Mouse (Mus musculus) midbrain, embryonic 13.5 days (tissue): ENCODE measurements around the gene Ppcs. TPM values are rescaled to one million over a fixed set of nuclear protein-coding genes. Genes with fewer than 3 reads are reported as not detected.
A peak's percentile ranks its signal among the peaks of the same experiment; 100 is the strongest.

Experiments used
- ATAC-seq: fragments of 200-750 bp; cut with Nextera tagmentation; 2 replicates; pipeline ENCODE4 v1.8.0; 2017; ENCODE audit warnings: mild to moderate bottlenecking, moderate TSS enrichment, moderate library complexity
- H3K27ac ChIP-seq: fragments of 300-500 bp; sonication (generic); 2 replicates; pipeline ENCODE4 v1.5.1; 2015; ENCODE audit warnings: inconsistent platforms, mild to moderate bottlenecking, moderate library complexity
- H3K27me3 ChIP-seq: fragments of 300-500 bp; sonication (generic); 2 replicates; pipeline ENCODE4 v1.6.1; 2015; ENCODE audit warnings: mild to moderate bottlenecking, inconsistent platforms
- H3K36me3 ChIP-seq: fragments of 300-500 bp; sonication (generic); 2 replicates; pipeline ENCODE4 v1.6.1; 2015; ENCODE audit warnings: mild to moderate bottlenecking, inconsistent platforms
- H3K4me1 ChIP-seq: fragments of 300-500 bp; sonication (generic); replicated peaks from 2 replicates; pipeline ENCODE4 v1.6.1; 2015; ENCODE audit warnings: inconsistent platforms
- H3K4me2 ChIP-seq: fragments of 300-500 bp; sonication (generic); replicated peaks from 2 replicates; pipeline ENCODE4 v1.6.1; 2015; ENCODE audit warnings: moderate library complexity, mild to moderate bottlenecking, inconsistent platforms
- H3K4me3 ChIP-seq: fragments of 300-500 bp; sonication (generic); replicated peaks from 2 replicates; pipeline ENCODE4 v1.5.1; 2015; ENCODE audit warnings: mild to moderate bottlenecking, inconsistent platforms
- H3K9ac ChIP-seq: fragments of 300-500 bp; sonication (generic); replicated peaks from 2 replicates; pipeline ENCODE4 v1.6.1; 2015; ENCODE audit warnings: mild to moderate bottlenecking, inconsistent platforms
- H3K9me3 ChIP-seq: fragments of 300-500 bp; sonication (generic); 2 replicates; pipeline ENCODE4 v1.6.1; 2016; ENCODE audit warnings: mild to moderate bottlenecking, inconsistent platforms
- WGBS: fragments of 180-500 bp; shearing (Covaris S2); methylation state at CpG from one replicate; pipeline ENCODE4 v1.1.7; 2015; 5-methylcytosine and 5-hydroxymethylcytosine counted together
- polyA plus RNA-seq: library from polyadenylated mRNA; unstranded; fragments of >200 nt; fragmentation: Nextera tagmentation; extraction: Ambion mirVana; gene quantifications from 2 replicates; pipeline ENCODE4 v1.2.1, GENCODE M21; 2015

Gene Ppcs
- 17.7 and 18.2 TPM in 2 replicates for polyA plus RNA-seq

- whole genome bisulfite sequencing: under 1% methylated on average over 52 of the region's 52 CpGs
- H3K4me3 ChIP-seq: peak within 1 kb of the TSS; percentile 71
- peak within 1 kb of the TSS; percentile 86 for H3K9ac ChIP-seq
- H3K27ac ChIP-seq: peak within 1 kb of the TSS; percentile 85
- peak within 1 kb of the TSS; percentile 82 for H3K4me2 ChIP-seq
- peak; percentile 96 for ATAC-seq
- no peaks in the 10 kb centered on the region for H3K36me3 ChIP-seq
- peaks cover 24% of the 10 kb centered on the region for H3K4me1 ChIP-seq
- peaks cover 8% of the 10 kb centered on the region; the same call in 1 of the 2 replicates for H3K27me3 ChIP-seq
- no peaks in the 10 kb centered on the region for H3K9me3 ChIP-seq
These were observed at the start of gene Ppcs, which contains the start of gene Zmynd12 for GRCm38 (mm10) chr4:119422294-119422964. TSS of gene Ppcs (minus strand) at chr4:119422420. TSS of gene Zmynd12 (plus strand) at chr4:119422814.

GRCm38 (mm10) chr4:119467720-119468380 lies 45.6 kb upstream of the Ppcs start:
- Histone ChIP-seq H3K9me3 (no peaks in the 10 kb centered on the region), H3K4me2 (no peak overlapping the region), H3K36me3 (no peaks in the 10 kb centered on the region), H3K9ac (no peak overlapping the region), H3K27ac (no peak overlapping the region), H3K27me3 (no peaks in the 10 kb centered on the region), H3K4me1 (peaks cover 7% of the 10 kb centered on the region), H3K4me3 (no peak overlapping the region)
- WGBS: 89% methylated on average over 16 of the region's 16 CpGs
- no peak for ATAC-seq

- Histone ChIP-seq H3K4me1 (peaks cover 24% of the 10 kb centered on the region), H3K9me3 (no peaks in the 10 kb centered on the region), H3K4me2 (no peak overlapping the region), H3K4me3 (no peak overlapping the region), H3K27ac (no peak overlapping the region), H3K36me3 (no peaks in the 10 kb centered on the region), H3K27me3 (no peaks in the 10 kb centered on the region), H3K9ac (no peak overlapping the region)
- WGBS: 90% methylated on average over 5 of the region's 5 CpGs
- no peak for ATAC-seq
These were observed 43.6 kb upstream of the Ppcs start for GRCm38 (mm10) chr4:119465841-119466240.

- H3K9me3 ChIP-seq: no peaks in the 10 kb centered on the region
- no peak for ATAC-seq
- H3K4me2 ChIP-seq: no peak overlapping the region
- peak overlapping the region; percentile 82 for H3K27ac ChIP-seq
- no peak overlapping the region for H3K4me3 ChIP-seq
- no peak overlapping the region for H3K9ac ChIP-seq
- 81% methylated on average over 13 of the region's 13 CpGs for WGBS
- H3K27me3 ChIP-seq: no peaks in the 10 kb centered on the region
- no peaks in the 10 kb centered on the region for H3K36me3 ChIP-seq
- peaks cover 28% of the 10 kb centered on the region for H3K4me1 ChIP-seq
These were observed 41.7 kb upstream of the Ppcs start for GRCm38 (mm10) chr4:119463756-119464419.

GRCm38 (mm10) chr4:119462858-119463755 lies 40.9 kb upstream of the Ppcs start:
- Histone ChIP-seq H3K4me1 (peaks cover 28% of the 10 kb centered on the region), H3K9me3 (no peaks in the 10 kb centered on the region), H3K36me3 (no peaks in the 10 kb centered on the region), H3K4me3 (no peak overlapping the region), H3K9ac (no peak overlapping the region), H3K27me3 (no peaks in the 10 kb centered on the region), H3K4me2 (no peak overlapping the region), H3K27ac (peak overlapping the region; percentile 82)
- 55% methylated on average over 11 of the region's 11 CpGs for WGBS
- ATAC-seq: peak; percentile 54

GRCm38 (mm10) chr4:119462457-119462856 lies 40.2 kb upstream of the Ppcs start:
- Histone ChIP-seq H3K4me3 (no peak overlapping the region), H3K4me1 (peaks cover 28% of the 10 kb centered on the region), H3K4me2 (no peak overlapping the region), H3K27ac (peak overlapping the region; percentile 82), H3K9me3 (no peaks in the 10 kb centered on the region), H3K27me3 (no peaks in the 10 kb centered on the region), H3K9ac (no peak overlapping the region), H3K36me3 (no peaks in the 10 kb centered on the region)
- ATAC-seq: no peak
- WGBS: 94% methylated on average over 3 of the region's 3 CpGs

- peak; percentile 85 for ATAC-seq
- Histone ChIP-seq H3K4me1 (peaks cover 28% of the 10 kb centered on the region), H3K4me3 (no peak overlapping the region), H3K9ac (no peak overlapping the region), H3K4me2 (peak overlapping the region; percentile 16; the same call in 1 of the 2 replicates), H3K27ac (peak overlapping the region; percentile 82), H3K9me3 (no peaks in the 10 kb centered on the region), H3K27me3 (no peaks in the 10 kb centered on the region), H3K36me3 (no peaks in the 10 kb centered on the region)
- 15% methylated on average over 8 of the region's 8 CpGs for WGBS
These were observed 38.5 kb upstream of the Ppcs start for GRCm38 (mm10) chr4:119460728-119461141.

- peak overlapping the region; percentile 16; the same call in 1 of the 2 replicates for H3K4me2 ChIP-seq
- no peak overlapping the region for H3K9ac ChIP-seq
- ATAC-seq: no peak
- H3K9me3 ChIP-seq: no peaks in the 10 kb centered on the region
- H3K36me3 ChIP-seq: no peaks in the 10 kb centered on the region
- no peaks in the 10 kb centered on the region for H3K27me3 ChIP-seq
- no peak overlapping the region for H3K4me3 ChIP-seq
- H3K27ac ChIP-seq: peak overlapping the region; percentile 82
- 60% methylated on average over 5 of the region's 5 CpGs for WGBS
- H3K4me1 ChIP-seq: peaks cover 28% of the 10 kb centered on the region
These were observed 38.1 kb upstream of the Ppcs start for GRCm38 (mm10) chr4:119460296-119460695.

- whole genome bisulfite sequencing: 12% methylated on average over 6 of the region's 6 CpGs
- peak; percentile 69 for ATAC-seq
- H3K4me2 ChIP-seq: no peak overlapping the region
- H3K9me3 ChIP-seq: no peaks in the 10 kb centered on the region
- no peaks in the 10 kb centered on the region for H3K27me3 ChIP-seq
- no peak overlapping the region for H3K4me3 ChIP-seq
- peaks cover 9% of the 10 kb centered on the region for H3K4me1 ChIP-seq
- no peak overlapping the region for H3K9ac ChIP-seq
- no peaks in the 10 kb centered on the region for H3K36me3 ChIP-seq
- H3K27ac ChIP-seq: peak overlapping the region; percentile 74
These were observed 31.3 kb upstream of the Ppcs start for GRCm38 (mm10) chr4:119453533-119453932.

- H3K4me1 ChIP-seq: peaks cover 9% of the 10 kb centered on the region
- H3K4me2 ChIP-seq: no peak overlapping the region
- H3K4me3 ChIP-seq: no peak overlapping the region
- H3K27me3 ChIP-seq: no peaks in the 10 kb centered on the region
- H3K36me3 ChIP-seq: no peaks in the 10 kb centered on the region
- 64% methylated on average over 5 of the region's 5 CpGs for WGBS
- H3K9ac ChIP-seq: no peak overlapping the region
- H3K9me3 ChIP-seq: no peaks in the 10 kb centered on the region
- peak overlapping the region; percentile 74 for H3K27ac ChIP-seq
- peak; percentile 62 for ATAC-seq
These were observed 30.9 kb upstream of the Ppcs start for GRCm38 (mm10) chr4:119453128-119453527.

- Histone ChIP-seq H3K27ac (no peak overlapping the region), H3K36me3 (no peaks in the 10 kb centered on the region), H3K4me2 (no peak overlapping the region), H3K27me3 (no peaks in the 10 kb centered on the region), H3K9ac (no peak overlapping the region), H3K4me1 (peaks cover 9% of the 10 kb centered on the region), H3K9me3 (no peaks in the 10 kb centered on the region), H3K4me3 (no peak overlapping the region)
- ATAC-seq: no peak
- WGBS: 79% methylated on average over 7 of the region's 7 CpGs
These were observed 28.2 kb upstream of the Ppcs start for GRCm38 (mm10) chr4:119450436-119450835.
